Mouse (Mus musculus) CH12.LX (cell line): Measurements from ENCODE around the gene Aasdh. TPM values are rescaled to one million over a fixed set of nuclear protein-coding genes. Genes with fewer than 3 reads are reported as not detected.

Experiments used
- DNase-seq: peaks from one replicate; pipeline ENCODE4 v3.0.0-alpha.2; 2013; ENCODE audit errors: extremely low read depth
- H3K27ac ChIP-seq: 2 replicates; pipeline ENCODE4 v1.5.1; 2012; ENCODE audit warnings: low read depth, mild to moderate bottlenecking, control low read depth, moderate library complexity; ENCODE audit not compliant: insufficient read depth
- H3K27me3 ChIP-seq: replicated peaks from 2 replicates; pipeline ENCODE3; 2012; ENCODE audit warnings: inconsistent platforms
- H3K36me3 ChIP-seq, 2 experiments: replicated peaks in 1 of 2; 2 replicates each; pipeline versions ENCODE3 to v1.6.1; 2012; ENCODE audit warnings: inconsistent platforms in 1 of 2, low read length in 1 of 2, mild to moderate bottlenecking in 1 of 2, mixed read lengths in 1 of 2, moderate library complexity in 1 of 2; ENCODE audit not compliant: control insufficient read depth in 1 of 2, insufficient read depth in 1 of 2
- H3K4me1 ChIP-seq, 2 experiments: 2 replicates each; pipeline ENCODE4 v1.6.1; 2012; ENCODE audit warnings: inconsistent platforms in 1 of 2, moderate library complexity in 1 of 2; ENCODE audit not compliant: insufficient read depth in 2 of 2, control insufficient read depth in 1 of 2
- H3K4me2 ChIP-seq: 2 replicates; pipeline ENCODE4 v1.6.1; 2012; ENCODE audit warnings: low read depth, mild to moderate bottlenecking, control low read depth; ENCODE audit not compliant: poor library complexity, insufficient read depth, severe bottlenecking
- H3K4me3 ChIP-seq, 3 experiments: fragments of 150-350 bp in 1 of 3; sonication (generic) in 1 of 3; replicated peaks in 1 of 3; 2 replicates each; pipeline versions ENCODE3 to v1.5.1; 2011 to 2012; ENCODE audit warnings: low read depth in 2 of 3, low read length in 2 of 3, mild to moderate bottlenecking in 2 of 3, moderate library complexity in 2 of 3, control low read depth in 1 of 3, improper control_type of control experiment in 1 of 3, inconsistent platforms in 1 of 3, mixed read lengths in 1 of 3; ENCODE audit not compliant: poor library complexity in 1 of 3
- H3K79me2 ChIP-seq: replicated peaks from 2 replicates; pipeline ENCODE4 v1.6.1; 2012; ENCODE audit warnings: mild to moderate bottlenecking, moderate library complexity; ENCODE audit not compliant: control insufficient read depth, poor library complexity, insufficient read depth, severe bottlenecking; ENCODE audit errors: extremely low read depth
- H3K9ac ChIP-seq: 2 replicates; pipeline ENCODE4 v1.6.1; 2012; ENCODE audit warnings: low read depth, mild to moderate bottlenecking, control low read depth, moderate library complexity; ENCODE audit not compliant: insufficient read depth
- H3K9me3 ChIP-seq: replicated peaks from 2 replicates; pipeline ENCODE3; 2012; ENCODE audit warnings: low read length, inconsistent platforms, mixed read lengths
- BHLHE40 ChIP-seq: IDR thresholded peaks from 2 replicates; pipeline ENCODE4 v1.6.1; 2011; ENCODE audit warnings: mild to moderate bottlenecking, low read depth, low read length, improper control_type of control experiment
- CHD1 ChIP-seq: IDR thresholded peaks from 2 replicates; pipeline ENCODE4 v1.6.1; 2012; ENCODE audit warnings: low read depth, low read length, improper control_type of control experiment, inconsistent platforms
- E2F4 ChIP-seq: IDR thresholded peaks from 2 replicates; pipeline ENCODE4 v1.6.1; 2011; ENCODE audit warnings: low read depth, low read length, improper control_type of control experiment; ENCODE audit not compliant: insufficient replicate concordance
- HCFC1 ChIP-seq: IDR thresholded peaks from 2 replicates; pipeline ENCODE4 v1.6.1; 2012; ENCODE audit warnings: low read depth, mild to moderate bottlenecking, inconsistent platforms, low read length, improper control_type of control experiment
- JUND ChIP-seq: conservative IDR thresholded peaks from 2 replicates; pipeline ENCODE4 v1.6.1; 2011; ENCODE audit warnings: low read depth, low read length, improper control_type of control experiment
- KAT2A ChIP-seq: IDR thresholded peaks from 2 replicates; pipeline ENCODE4 v1.6.1; 2012; ENCODE audit warnings: low read length, improper control_type of control experiment, inconsistent platforms; ENCODE audit not compliant: insufficient replicate concordance
- MAFK ChIP-seq: IDR thresholded peaks from 2 replicates; pipeline ENCODE4 v1.6.1; 2011; ENCODE audit warnings: low read length, improper control_type of control experiment; ENCODE audit not compliant: insufficient replicate concordance
- MAX ChIP-seq: IDR thresholded peaks from 2 replicates; pipeline ENCODE4 v1.6.1; 2011; ENCODE audit warnings: low read length, improper control_type of control experiment
- MAZ ChIP-seq: IDR thresholded peaks from 2 replicates; pipeline ENCODE4 v1.6.1; 2012; ENCODE audit warnings: low read depth, mild to moderate bottlenecking, inconsistent platforms, low read length, improper control_type of control experiment, moderate library complexity
- MEF2A ChIP-seq: IDR thresholded peaks from 2 replicates; pipeline ENCODE4 v1.6.1; 2014; ENCODE audit warnings: low read depth, mild to moderate bottlenecking, inconsistent platforms, low read length, improper control_type of control experiment, borderline replicate concordance
- NELFE ChIP-seq: IDR thresholded peaks from 2 replicates; pipeline ENCODE4 v1.6.1; 2011; ENCODE audit warnings: low read depth, low read length, improper control_type of control experiment
- NRF1 ChIP-seq: IDR thresholded peaks from 2 replicates; pipeline ENCODE4 v1.6.1; 2014; ENCODE audit warnings: low read depth, mild to moderate bottlenecking, inconsistent platforms, low read length, improper control_type of control experiment, moderate library complexity
- POLR2AphosphoS2 ChIP-seq: IDR thresholded peaks from 2 replicates; pipeline ENCODE4 v1.6.1; 2011; ENCODE audit warnings: low read depth, low read length, improper control_type of control experiment
- SIN3A ChIP-seq: IDR thresholded peaks from 2 replicates; pipeline ENCODE4 v1.6.1; 2012; ENCODE audit warnings: low read length, improper control_type of control experiment, inconsistent platforms
- SMC3 ChIP-seq: IDR thresholded peaks from 2 replicates; pipeline ENCODE4 v1.6.1; 2011; ENCODE audit warnings: low read depth, low read length, improper control_type of control experiment
- TBP ChIP-seq: conservative IDR thresholded peaks from 2 replicates; pipeline ENCODE4 v1.6.1; 2011; ENCODE audit warnings: low read depth, low read length, improper control_type of control experiment
- TCF12 ChIP-seq: IDR thresholded peaks from 2 replicates; pipeline ENCODE4 v1.6.1; 2014; ENCODE audit warnings: low read depth, mild to moderate bottlenecking, inconsistent platforms, low read length, improper control_type of control experiment
- UBTF ChIP-seq: IDR thresholded peaks from 2 replicates; pipeline ENCODE4 v1.6.1; 2012; ENCODE audit warnings: low read depth, mild to moderate bottlenecking, inconsistent platforms, low read length, improper control_type of control experiment, moderate library complexity
- USF1 ChIP-seq: IDR thresholded peaks from 2 replicates; pipeline ENCODE4 v1.6.1; 2014; ENCODE audit warnings: low read depth, mild to moderate bottlenecking, inconsistent platforms, low read length, improper control_type of control experiment
- USF2 ChIP-seq: conservative IDR thresholded peaks from 2 replicates; pipeline ENCODE4 v1.6.1; 2011; ENCODE audit warnings: low read depth, low read length, improper control_type of control experiment
- ZNF384 ChIP-seq: IDR thresholded peaks from 2 replicates; pipeline ENCODE4 v1.6.1; 2012; ENCODE audit warnings: low read depth, low read length, improper control_type of control experiment, inconsistent platforms
- dilution Hi-C: fragments of 300-500 bp; cut with MboI; formaldehyde crosslinking; loops from 2 replicates; pipeline ENCODE4 v1.14.3; 2020; ENCODE audit warnings: low sequenced_read_pairs; ENCODE audit not compliant: extremely low pct_unique_long_range_greater_than_20kb, extremely low pct_ligation_motif_present
- in situ Hi-C: fragments of 300-500 bp; cut with MboI; formaldehyde crosslinking; loops from 3 replicates; pipeline ENCODE4 v1.14.3; 2019; ENCODE audit warnings: low sequenced_read_pairs, low pct_ligation_motif_present, low pct_unique_long_range_greater_than_20kb, mixed read lengths
- polyA plus RNA-seq: library from polyadenylated mRNA; unstranded; fragments of >175 nt; gene quantifications from 2 replicates; pipeline ENCODE4 v1.2.1, GENCODE M21; 2012; ENCODE audit warnings: low read depth; ENCODE audit not compliant: insufficient read length
- total RNA-seq, 2 experiments: library from RNA; depleted of rRNA; stranded (reverse); fragments of 300-350 nt in 1 of 2; fragments of >200 nt in 1 of 2; gene quantifications; 2 replicates each; pipeline ENCODE4 v1.2.3; 2012 to 2014

Aasdh gene
- total and polyA plus RNA-seq, 3 experiments, result 20.9 to 24.2 (median 21.0) TPM

DNA sequence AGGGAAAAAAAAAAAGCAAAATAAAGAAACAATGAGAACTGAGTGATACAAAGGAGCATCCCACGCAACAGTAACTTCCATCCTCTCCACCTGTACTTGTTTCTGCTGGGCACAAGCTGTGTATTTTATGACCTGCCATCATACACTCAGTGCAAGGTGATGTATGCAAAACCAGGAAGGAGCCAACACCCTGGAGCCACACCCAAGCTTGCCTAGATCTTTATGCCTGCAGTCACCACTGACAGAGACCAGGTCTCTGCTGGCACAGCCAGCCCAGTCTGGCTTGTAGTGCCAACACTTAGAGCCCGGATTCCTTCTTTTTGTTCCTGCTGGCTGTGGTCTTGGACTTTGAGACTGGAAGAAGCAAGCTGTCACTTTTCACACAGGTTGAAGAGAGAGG lies 63.5 kb downstream of the Aasdh start:
- no peaks in the 10 kb centered on the region for H3K9me3 ChIP-seq
- H3K27ac ChIP-seq, result no peak overlapping the region
- no peak overlapping the region for H3K4me2 ChIP-seq
- peaks cover 2 to 5% of the 10 kb centered on the region in 2 experiments; a peak in 3 of 4 replicates for H3K4me1 ChIP-seq
- no peaks in the 10 kb centered on the region for H3K79me2 ChIP-seq
- H3K4me3 ChIP-seq, result no peak overlapping the region
- dilution Hi-C loops (no loop called here), in situ Hi-C loops (loop anchor here (25.0 kb wide), 1 partner anchor 255 kb away; the partner anchor contains the start of gene Cep135)
- no peaks in the 10 kb centered on the region for H3K27me3 ChIP-seq
- no peaks in the 10 kb centered on the region for H3K36me3 ChIP-seq
- DNase-seq, result no peak
- H3K9ac ChIP-seq, result no peak overlapping the region
- no peak for TF ChIP-seq BHLHE40
- TF ChIP-seq USF1, result no peak
- TF ChIP-seq MAZ, result no peak
- no peak for TF ChIP-seq KAT2A
- TF ChIP-seq, all 38 proteins: peak for 0

GRCm38 (mm10) chr5:76839786-76840185 lies 65.5 kb downstream of the Aasdh start:
- Histone ChIP-seq H3K36me3 (no peaks in the 10 kb centered on the region), H3K9ac (no peak overlapping the region), H3K4me1 (peaks cover 0 to 2% of the 10 kb centered on the region in 2 experiments; a peak in 1 of 4 replicates), H3K4me2 (no peak overlapping the region), H3K27ac (no peak overlapping the region), H3K79me2 (no peaks in the 10 kb centered on the region), H3K9me3 (no peaks in the 10 kb centered on the region), H3K27me3 (no peaks in the 10 kb centered on the region), H3K4me3 (no peak overlapping the region)
- TF ChIP-seq SMC3 (no peak), ZNF384 (no peak), CHD1 (no peak), UBTF (no peak), E2F4 (no peak), POLR2AphosphoS2 (no peak), MAFK (no peak)
- in situ Hi-C loops, result loop anchor here (25.0 kb wide), 1 partner anchor 252 kb away; the partner anchor contains the start of gene Cep135
- dilution Hi-C loops, result no loop called here
- DNase-seq, result no peak

DNA sequence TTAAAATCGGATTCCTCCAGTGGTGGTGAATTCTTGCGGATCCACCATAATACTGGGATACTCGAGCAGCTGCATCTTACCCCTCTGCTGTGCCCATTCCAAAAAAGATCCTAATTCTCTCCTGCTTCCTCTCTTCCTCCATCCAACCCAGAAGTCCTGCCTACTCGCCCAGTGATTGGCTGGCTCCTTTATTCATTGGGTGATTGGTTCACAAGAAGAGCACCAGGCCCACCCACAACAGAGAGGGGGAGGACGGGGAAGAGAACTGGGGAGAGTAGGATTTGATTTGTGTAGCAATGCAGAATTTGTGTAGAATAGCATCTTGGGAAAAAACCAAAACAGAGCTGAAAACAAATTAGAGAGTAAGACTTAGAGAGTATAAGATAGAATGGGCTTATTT lies 68.3 kb downstream of the Aasdh start:
- H3K9ac ChIP-seq, result no peak overlapping the region
- no peak overlapping the region for H3K4me2 ChIP-seq
- H3K9me3 ChIP-seq, result no peaks in the 10 kb centered on the region
- H3K79me2 ChIP-seq, result no peaks in the 10 kb centered on the region
- no peak for DNase-seq
- no peaks in the 10 kb centered on the region for H3K4me1 ChIP-seq
- in situ Hi-C loops (loop anchor here (25.0 kb wide), 1 partner anchor 250 kb away; the partner anchor contains the start of gene Cep135), dilution Hi-C loops (no loop called here)
- H3K36me3 ChIP-seq, result no peaks in the 10 kb centered on the region
- TF ChIP-seq USF1 (no peak), MEF2A (no peak), JUND (no peak), E2F4 (no peak), NELFE (no peak), TCF12 (no peak), SIN3A (no peak), MAX (no peak), TBP (no peak), NRF1 (no peak), MAFK (no peak), USF2 (no peak), HCFC1 (no peak)
- peak overlapping the region in 1 of 3 experiments; percentile 32 for H3K4me3 ChIP-seq
- no peaks in the 10 kb centered on the region for H3K27me3 ChIP-seq
- no peak overlapping the region for H3K27ac ChIP-seq
